Mouse (Mus musculus) ovary, adult 2 months (tissue): Measurements from ENCODE around the gene Tnfsf14. TPM values are rescaled to one million over a fixed set of nuclear protein-coding genes. Genes with fewer than 3 reads are reported as not detected.

Experiments
- polyA plus RNA-seq: library from polyadenylated mRNA; depleted of rRNA; stranded (reverse); fragments of >200 nt; gene quantifications from 2 replicates; pipeline ENCODE4 v1.2.3, GENCODE M21; 2012; rRNA removed

Tnfsf14 gene
- polyA plus RNA-seq, result 0.52 and 0.68 TPM in 2 replicates

DNA sequence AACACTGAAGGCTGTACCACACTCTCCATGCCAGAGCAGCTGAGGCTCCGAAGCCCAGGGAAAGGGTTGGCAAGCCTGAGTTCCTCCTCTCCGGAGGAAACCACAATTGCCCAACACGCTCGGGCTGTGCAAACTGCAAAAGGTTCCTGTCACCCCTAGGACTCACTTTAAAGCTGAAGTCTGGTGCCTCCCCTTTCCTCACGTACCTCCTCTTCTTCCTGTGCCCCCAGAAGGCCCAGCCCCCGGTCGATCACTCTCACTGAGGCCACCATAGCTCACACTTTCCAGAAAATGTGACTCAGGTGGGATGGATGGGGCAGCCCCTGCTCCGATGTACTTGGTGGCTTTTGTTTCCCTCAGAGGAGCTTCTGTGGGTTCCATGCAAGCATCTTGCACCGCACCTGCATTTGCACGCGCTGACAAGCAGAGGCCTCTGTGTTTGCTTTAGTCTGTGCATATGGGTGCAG, at the start of gene Tnfsf14:
TSS of gene Tnfsf14 (minus strand) at position 137 of the 467 bp plus-strand sequence.

GRCm38 (mm10) chr17:57228014-57228413, 34.0 kb upstream of the Tnfsf14 start, which contains the start of gene C3:
Gene C3, minus strand, starts transcription at chr17:57228136.

DNA sequence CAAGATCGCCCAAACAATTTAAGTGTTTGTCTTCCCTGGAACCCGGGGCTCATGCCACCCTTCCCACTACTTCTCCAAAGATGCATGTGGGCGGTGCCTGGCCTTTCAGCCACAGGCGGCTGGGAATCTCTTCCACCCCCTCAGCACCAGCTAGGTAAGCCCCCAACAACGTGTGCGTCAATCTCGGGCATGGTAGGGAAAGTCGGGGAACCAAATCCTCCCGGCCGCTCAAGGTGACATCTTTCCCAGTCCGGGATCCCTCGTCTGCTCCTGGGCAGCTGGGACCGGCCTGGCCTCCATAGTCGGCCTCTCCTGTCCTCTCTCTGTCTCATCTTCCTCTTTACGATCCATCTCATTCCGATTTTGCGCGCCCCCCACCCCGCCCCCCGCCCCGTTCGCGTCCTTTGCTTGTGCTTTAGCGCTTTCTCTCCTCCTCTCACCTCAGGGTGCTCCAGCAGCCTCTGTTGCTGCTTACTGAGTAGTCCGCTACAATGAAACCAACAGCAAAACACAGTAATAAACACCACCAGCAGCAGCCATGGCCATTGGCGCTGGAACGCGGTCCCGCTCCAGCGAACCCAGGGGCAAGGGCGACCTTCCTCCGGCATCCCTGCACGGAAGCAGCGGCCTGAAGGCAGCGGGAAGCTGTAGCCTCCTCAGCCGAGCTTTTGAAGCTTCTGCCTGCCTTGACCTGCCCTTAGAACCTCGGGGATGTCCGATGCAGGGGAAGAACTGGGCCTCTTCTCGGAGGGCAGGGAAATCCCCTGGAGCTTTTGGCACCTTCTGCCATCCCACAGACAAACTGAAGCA, 44.8 kb downstream of the Tnfsf14 start, which contains the start of gene Cd70:
TSS of gene Cd70 (minus strand) at position 784 of the 810 bp plus-strand sequence.

Other genes starting within 250 kb of the Tnfsf14 start
- gene Acer1, start 212.1 kb downstream of the Tnfsf14 start, polyA plus RNA-seq, result 0.14 TPM in 2 replicates
- 290 and 341 TPM in 2 replicates for gene Clpp, start 203.9 kb downstream of the Tnfsf14 start, polyA plus RNA-seq
- 86.7 and 97.3 TPM in 2 replicates for gene Alkbh7, start 196.8 kb downstream of the Tnfsf14 start, polyA plus RNA-seq
- gene Pspn, start 194.2 kb downstream of the Tnfsf14 start, polyA plus RNA-seq, result 1.3 and 1.6 TPM in 2 replicates
- 34.5 and 38.2 TPM in 2 replicates for gene Gtf2f1, start 182.9 kb downstream of the Tnfsf14 start, polyA plus RNA-seq
- gene Gm17949, start 182.7 kb downstream of the Tnfsf14 start, polyA plus RNA-seq, result not detected in 2 replicates
- 142 and 166 TPM in 2 replicates for gene Khsrp, start 162.7 kb downstream of the Tnfsf14 start, polyA plus RNA-seq
- 0.12 and 0.25 TPM in 2 replicates for gene Slc25a41, start 152.5 kb downstream of the Tnfsf14 start, polyA plus RNA-seq
- gene Crb3, start 135.1 kb downstream of the Tnfsf14 start, polyA plus RNA-seq, result 24.0 and 26.3 TPM in 2 replicates
- 60.7 and 77.3 TPM in 2 replicates for gene Slc25a23, start 134.3 kb downstream of the Tnfsf14 start, polyA plus RNA-seq
- gene Dennd1c, start 115.7 kb downstream of the Tnfsf14 start, polyA plus RNA-seq, result 5.0 and 6.5 TPM in 2 replicates
- gene Tubb4a, start 106.4 kb downstream of the Tnfsf14 start, polyA plus RNA-seq, result 6.7 and 6.9 TPM in 2 replicates
- 4.4 and 5.3 TPM in 2 replicates for gene Tnfsf9, start 88.9 kb downstream of the Tnfsf14 start, polyA plus RNA-seq
- 0.18 and 0.34 TPM in 2 replicates for gene Cd70, start 44.4 kb downstream of the Tnfsf14 start, polyA plus RNA-seq
- gene C3, start 34.0 kb upstream of the Tnfsf14 start, polyA plus RNA-seq, result 197 and 243 TPM in 2 replicates
- 78.1 and 78.3 TPM in 2 replicates for gene Gpr108, start 54.3 kb upstream of the Tnfsf14 start, polyA plus RNA-seq
- gene Trip10, start 55.3 kb upstream of the Tnfsf14 start, polyA plus RNA-seq, result 33.5 and 37.3 TPM in 2 replicates
- 3.4 and 3.8 TPM in 2 replicates for gene Vav1, start 84.9 kb upstream of the Tnfsf14 start, polyA plus RNA-seq
- gene Adgre1, start 164.5 kb upstream of the Tnfsf14 start, polyA plus RNA-seq, result 11.4 and 12.7 TPM in 2 replicates